Comparison of ENCODE assay signal across 32 mouse cellular contexts in genomic region chr6:146837316-146837715, GRCm38 (mm10). TPM values are rescaled to one million over a fixed set of nuclear protein-coding genes. Genes with fewer than 3 reads are reported as not detected.
DNase-seq lines count a peak whose midpoint lies in the region; ATAC-seq and TF ChIP-seq lines count a peak whose summit lies in the region.
"Had no signal": no experiment of that assay in that cellular context is flagged by ENCODE, and none has a peak within 500 bp of the region (broad histone marks: within the 10 kb centered on the region; RNA-seq: fewer than 3 reads in every experiment).

No protein-coding gene starts in this region.

- H3K4me2 ChIP-seq in heart, embryonic 13.5 days, result no peak overlapping the region
- no peak overlapping the region for H3K4me2 ChIP-seq in heart, embryonic 15.5 days
- no peak overlapping the region for H3K4me2 ChIP-seq in intestine, postnatal 0 days (replicated peaks; ENCODE audit: low read depth)
- H3K4me2 ChIP-seq: embryonic facial prominence, embryonic 13.5 days; embryonic facial prominence, embryonic 15.5 days; forebrain, embryonic 12.5 days had no signal

- H3K4me3 ChIP-seq in heart, embryonic 13.5 days, result no peak overlapping the region
- H3K4me3 ChIP-seq in heart, embryonic 15.5 days, result no peak overlapping the region
- H3K4me3 ChIP-seq in MEL (ENCODE audit: control insufficient read depth in 1 of 2, insufficient read depth in 1 of 2, low read depth in 2 of 2, low read length in 2 of 2), result no peak overlapping the region
- H3K4me3 ChIP-seq in intestine, postnatal 0 days (ENCODE audit: low read depth, low read length), result no peak overlapping the region
- H3K4me3 ChIP-seq: embryonic facial prominence, embryonic 13.5 days; embryonic facial prominence, embryonic 15.5 days; erythroblast, embryonic 14.5 days; forebrain, embryonic 10.5 days; forebrain, embryonic 12.5 days had no signal

- no peak for ATAC-seq in heart, embryonic 13.5 days (ENCODE audit: extremely low read depth, insufficient number of reproducible peaks, low FRiP score, low TSS enrichment)
- ATAC-seq in heart, embryonic 15.5 days (replicated peaks; ENCODE audit: insufficient number of reproducible peaks, insufficient read depth, low FRiP score, low read depth), result no peak
- ATAC-seq in intestine, postnatal 0 days, result no peak
- ATAC-seq: activated CD4-positive, CD25-positive, alpha-beta regulatory T cell, adult 4 months; forebrain, embryonic 14.5 days; forebrain, embryonic 16.5 days; Patski had no signal

- TF ChIP-seq POLR2A in MEL (IDR thresholded peaks at IDR 0.05; ENCODE audit: control insufficient read depth in 1 of 2, insufficient read depth in 1 of 2, low read depth in 1 of 2, low read length in 2 of 2, poor library complexity in 1 of 2), result no peak

- H3K9ac ChIP-seq in heart, embryonic 13.5 days, result no peak overlapping the region
- no peak overlapping the region for H3K9ac ChIP-seq in heart, embryonic 15.5 days
- H3K9ac ChIP-seq in MEL (ENCODE audit: control insufficient read depth, low read depth, low read length, poor library complexity, severe bottlenecking), result no peak overlapping the region
- H3K9ac ChIP-seq in intestine, postnatal 0 days (ENCODE audit: low read depth, low read length), result no peak overlapping the region
- H3K9ac ChIP-seq: embryonic facial prominence, embryonic 13.5 days; embryonic facial prominence, embryonic 15.5 days; forebrain, embryonic 12.5 days had no signal

- no peak for TF ChIP-seq EP300 in MEL (IDR thresholded peaks at IDR 0.05; ENCODE audit: low read depth in 1 of 2, low read length in 2 of 2)

- H3K4me1 ChIP-seq in heart, embryonic 13.5 days, result peaks cover 33% of the 10 kb centered on the region
- peaks cover 19% of the 10 kb centered on the region for H3K4me1 ChIP-seq in heart, embryonic 15.5 days (replicated peaks)
- peaks cover 7 to 18% of the 10 kb centered on the region in 2 experiments for H3K4me1 ChIP-seq in MEL (ENCODE audit: control insufficient read depth in 1 of 2, insufficient read depth in 2 of 2, low read length in 2 of 2)
- H3K4me1 ChIP-seq in intestine, postnatal 0 days (replicated peaks; ENCODE audit: control insufficient read depth, insufficient read depth, low read length), result no peaks in the 10 kb centered on the region
- H3K4me1 ChIP-seq: forebrain, embryonic 12.5 days had no signal

- H3K27ac ChIP-seq in heart, embryonic 13.5 days (replicated peaks), result peak overlapping the region; percentile 50
- peak overlapping the region; percentile 4; the same call in 1 of the 2 replicates for H3K27ac ChIP-seq in heart, embryonic 15.5 days
- H3K27ac ChIP-seq in MEL (ENCODE audit: control insufficient read depth, low read depth, low read length), result no peak overlapping the region
- no peak overlapping the region for H3K27ac ChIP-seq in intestine, postnatal 0 days (ENCODE audit: low read depth, low read length)
- H3K27ac ChIP-seq: embryonic facial prominence, embryonic 13.5 days; embryonic facial prominence, embryonic 15.5 days; forebrain, embryonic 10.5 days; forebrain, embryonic 12.5 days had no signal

- TF ChIP-seq CTCF in MEL (IDR thresholded peaks at IDR 0.05 in 2 of 3, conservative IDR thresholded peaks at IDR 0.05 in 1 of 3; ENCODE audit: control insufficient read depth in 1 of 3, insufficient read depth in 1 of 3, low read depth in 2 of 3, low read length in 3 of 3, poor library complexity in 1 of 3, severe bottlenecking in 1 of 3), result no peak
- no peak for TF ChIP-seq CTCF in intestine, postnatal 0 days (IDR thresholded peaks at IDR 0.05; ENCODE audit: low read depth)

- no peaks in the 10 kb centered on the region for H3K27me3 ChIP-seq in heart, embryonic 13.5 days (replicated peaks)
- no peaks in the 10 kb centered on the region for H3K27me3 ChIP-seq in heart, embryonic 15.5 days
- no peaks in the 10 kb centered on the region for H3K27me3 ChIP-seq in MEL (ENCODE audit: control insufficient read depth in 1 of 2, insufficient read depth in 2 of 2, low read length in 2 of 2)
- H3K27me3 ChIP-seq in intestine, postnatal 0 days (replicated peaks; ENCODE audit: control insufficient read depth, insufficient read depth, low read length), result no peaks in the 10 kb centered on the region
- H3K27me3 ChIP-seq: embryonic facial prominence, embryonic 13.5 days; embryonic facial prominence, embryonic 15.5 days; forebrain, embryonic 12.5 days; Patski had no signal

- no peak for TF ChIP-seq RAD21 in MEL (IDR thresholded peaks at IDR 0.05; ENCODE audit: low read depth, low read length)

- H3K9me3 ChIP-seq in heart, embryonic 13.5 days, result no peaks in the 10 kb centered on the region; the same call in 1 of the 2 replicates
- H3K9me3 ChIP-seq in heart, embryonic 15.5 days (replicated peaks), result no peaks in the 10 kb centered on the region
- H3K9me3 ChIP-seq in MEL (replicated peaks; ENCODE audit: insufficient read depth, low read length), result no peaks in the 10 kb centered on the region
- no peaks in the 10 kb centered on the region for H3K9me3 ChIP-seq in intestine, postnatal 0 days (ENCODE audit: control insufficient read depth)
- H3K9me3 ChIP-seq: embryonic facial prominence, embryonic 13.5 days; embryonic facial prominence, embryonic 15.5 days; forebrain, embryonic 10.5 days; forebrain, embryonic 12.5 days had no signal

- 48% methylated on average over 7 of the region's 7 CpGs for WGBS in heart, embryonic 13.5 days
- WGBS in heart, embryonic 15.5 days, result 41% methylated on average over 7 of the region's 7 CpGs
- 68% methylated on average over 7 of the region's 7 CpGs for WGBS in intestine, postnatal 0 days

- no peaks in the 10 kb centered on the region for H3K79me2 ChIP-seq in MEL (ENCODE audit: control insufficient read depth, insufficient read depth, low read length, poor library complexity)

- no peak for DNase-seq in heart, adult 8-10 months (ENCODE audit: low spot score)
- no peak for DNase-seq in heart, postnatal 4 days
- DNase-seq in MEL (ENCODE audit: low read depth, low spot score), result no peak
- DNase-seq in brain, adult 2 months (ENCODE audit: low read depth, low spot score), result peak; percentile 60
- DNase-seq: adrenal gland, adult 8-10 months; adrenal gland, postnatal 14 days; adrenal gland, postnatal 36 days; cerebellum, adult 11 months; cerebellum, adult 18-20 months; cerebellum, adult 8-10 months; cerebellum, adult 9-11 months; cerebellum, postnatal 14 days; cerebellum, postnatal 36 days; embryo, embryonic 11 days had no signal

- H3K36me3 ChIP-seq in heart, embryonic 13.5 days, result no peaks in the 10 kb centered on the region
- H3K36me3 ChIP-seq in heart, embryonic 15.5 days, result no peaks in the 10 kb centered on the region
- H3K36me3 ChIP-seq in MEL (ENCODE audit: control insufficient read depth in 1 of 2, insufficient read depth in 2 of 2, low read length in 2 of 2), result peaks cover 0 to 9% of the 10 kb centered on the region in 2 experiments; a peak in 2 of 4 replicates
- no peaks in the 10 kb centered on the region for H3K36me3 ChIP-seq in intestine, postnatal 0 days (ENCODE audit: control insufficient read depth, insufficient read depth)
- H3K36me3 ChIP-seq: forebrain, embryonic 10.5 days; forebrain, embryonic 12.5 days had no signal

TF ChIP-seq in MEL, 35 proteins besides CTCF, POLR2A, EP300 and RAD21:
- TF ChIP-seq USF1 (IDR thresholded peaks at IDR 0.05; ENCODE audit: low read depth, low read length), result peak; percentile 32
- no peak for TF ChIP-seq POLR2AphosphoS5 (IDR thresholded peaks at IDR 0.05; ENCODE audit: borderline replicate concordance, low read depth, low read length)

RNA-seq across cellular contexts. Expression of gene Smco2, which starts 12.6 kb away (rescaled TPM):
- not detected in 2 replicates for polyA plus RNA-seq in heart, embryonic 13.5 days (2015; fragmentation: Nextera tagmentation; extraction: Ambion mirVana)
- 1 to 10 TPM in 3 of 4 experiments, under 1 TPM in 1; 0.90 to 3.8 (median 2.7) TPM for total RNA-seq in heart, adult 8-10 months (2022)
- polyA plus RNA-seq in heart, embryonic 15.5 days (2015; fragmentation: Nextera tagmentation; extraction: Ambion mirVana), result 0.53 TPM in 1 of 2 replicates, not detected in the other
- under 1 TPM; 0.47 to 0.62 TPM for total RNA-seq in heart, postnatal 4 days (2021)
- not detected in 2 replicates for total RNA-seq in MEL (2012; rRNA removed)
- polyA plus RNA-seq in MEL (2012; ENCODE audit: insufficient read depth in 1 of 2, insufficient read length in 2 of 2, low read depth in 1 of 2, low replicate concordance in 2 of 2, missing spikeins in 1 of 2), result not detected
- not detected in 2 replicates for polyA plus RNA-seq in intestine, postnatal 0 days (2015; fragmentation: Nextera tagmentation; extraction: Ambion mirVana)
- total RNA-seq: adrenal gland, adult 18-20 months; adrenal gland, adult 8-10 months; adrenal gland, postnatal 14 days; adrenal gland, postnatal 36 days; common myeloid progenitor, adult 5-6 weeks; ES-E14 had no signal
- polyA plus RNA-seq: activated CD4-positive, CD25-positive, alpha-beta regulatory T cell, adult 4 months; brain, embryonic 14.5 days; C2C12; embryonic facial prominence, embryonic 11.5 days; embryonic facial prominence, embryonic 13.5 days; embryonic facial prominence, embryonic 15.5 days; erythroblast, embryonic 14.5 days; forebrain, embryonic 10.5 days; forebrain, embryonic 12.5 days; forebrain, embryonic 14.5 days; forebrain, embryonic 16.5 days; Patski had no signal

RNA-seq across cellular contexts. Expression of gene Arntl2, which starts 41.5 kb away (rescaled TPM):
- 2.2 and 2.5 TPM in 2 replicates for polyA plus RNA-seq in heart, embryonic 13.5 days (2015; fragmentation: Nextera tagmentation; extraction: Ambion mirVana)
- 1 to 10 TPM in 3 of 4 experiments, under 1 TPM in 1; 0.55 to 1.7 (median 1.5) TPM for total RNA-seq in heart, adult 8-10 months (2022)
- 2.6 and 3.3 TPM in 2 replicates for polyA plus RNA-seq in heart, embryonic 15.5 days (2015; fragmentation: Nextera tagmentation; extraction: Ambion mirVana)
- 1 to 10 TPM; 1.4 to 2.1 TPM for total RNA-seq in heart, postnatal 4 days (2021)
- total RNA-seq in MEL (2012; rRNA removed), result 16.8 and 20.2 TPM in 2 replicates
- 10 to 100 TPM in 1 of 2 experiments, not detected in 1; 20.6 TPM for polyA plus RNA-seq in MEL (2012; ENCODE audit: insufficient read depth in 1 of 2, insufficient read length in 2 of 2, low read depth in 1 of 2, low replicate concordance in 2 of 2, missing spikeins in 1 of 2)
- 0.52 and 0.76 TPM in 2 replicates for polyA plus RNA-seq in intestine, postnatal 0 days (2015; fragmentation: Nextera tagmentation; extraction: Ambion mirVana)
- total RNA-seq: common myeloid progenitor, adult 5-6 weeks had no signal
- polyA plus RNA-seq: erythroblast, embryonic 14.5 days had no signal

RNA-seq across cellular contexts. Expression of gene Ppfibp1, which starts 51.0 kb away (rescaled TPM):
- 47.0 and 48.6 TPM in 2 replicates for polyA plus RNA-seq in heart, embryonic 13.5 days (2015; fragmentation: Nextera tagmentation; extraction: Ambion mirVana)
- 100 to 1,000 TPM; 101 to 127 (median 122) TPM for total RNA-seq in heart, adult 8-10 months (2022)
- polyA plus RNA-seq in heart, embryonic 15.5 days (2015; fragmentation: Nextera tagmentation; extraction: Ambion mirVana), result 50.5 and 50.8 TPM in 2 replicates
- 100 to 1,000 TPM in 1 of 2 experiments, 10 to 100 TPM in 1; 95.3 to 106 TPM for total RNA-seq in heart, postnatal 4 days (2021)
- total RNA-seq in MEL (2012; rRNA removed), result 12.2 and 13.8 TPM in 2 replicates
- 10 to 100 TPM in 1 of 2 experiments, not detected in 1; 14.6 TPM for polyA plus RNA-seq in MEL (2012; ENCODE audit: insufficient read depth in 1 of 2, insufficient read length in 2 of 2, low read depth in 1 of 2, low replicate concordance in 2 of 2, missing spikeins in 1 of 2)
- 32.3 and 32.4 TPM in 2 replicates for polyA plus RNA-seq in intestine, postnatal 0 days (2015; fragmentation: Nextera tagmentation; extraction: Ambion mirVana)
- polyA plus RNA-seq: erythroblast, embryonic 14.5 days had no signal

Comparison
In these comparisons a context has a peak if more than half of its experiments do, and no peak if none do; other contexts are left out.
1. H3K27ac ChIP-seq: peak in heart, embryonic 13.5 days (single experiment) and heart, embryonic 15.5 days (single experiment); none in MEL (single experiment) and intestine, postnatal 0 days (single experiment).